Mouse (Mus musculus): ENCODE results near the gene Tent4a. TPM values are rescaled to one million over a fixed set of nuclear protein-coding genes. Genes with fewer than 3 reads are reported as not detected.

Tent4a gene
- total RNA-seq, 1 experiment from 2014 or later = 11.7 TPM

DNA sequence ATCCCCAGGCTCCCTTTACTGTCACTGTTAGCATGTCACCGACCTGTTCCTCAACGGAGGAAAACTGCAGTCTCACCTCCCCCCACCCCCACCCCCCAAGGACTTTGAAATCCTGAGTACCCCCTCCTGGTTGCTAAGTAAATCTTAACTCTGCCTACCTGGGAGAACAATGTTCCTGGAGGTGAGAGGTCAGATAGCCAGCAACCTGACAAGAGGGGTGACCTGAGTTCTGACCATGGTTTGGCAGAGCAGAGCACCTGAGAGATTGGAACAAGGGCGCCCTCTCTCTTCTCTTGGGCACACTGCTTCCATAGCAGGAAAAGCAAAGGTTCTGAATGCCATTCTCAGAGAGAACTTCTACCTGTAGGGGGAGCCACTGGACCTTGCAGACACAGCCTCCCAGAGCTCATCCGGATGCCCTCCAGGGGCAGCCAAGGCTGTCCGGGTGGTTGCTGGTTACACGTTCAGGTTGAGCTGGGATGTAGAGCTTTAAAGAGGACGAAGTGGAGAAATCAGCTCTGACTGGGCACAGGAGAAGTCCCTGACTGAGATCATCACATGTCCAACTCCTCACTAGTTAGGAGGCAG is 41.4 kb downstream of the Tent4a start:
- peak; percentile 68 to 84 for ATAC-seq (replicated peaks in 1 of 2; ENCODE audit: insufficient read depth in 1 of 2, low FRiP score in 2 of 2, low TSS enrichment in 1 of 2, low read depth in 1 of 2, poor library complexity in 2 of 2, severe bottlenecking in 2 of 2)

DNA sequence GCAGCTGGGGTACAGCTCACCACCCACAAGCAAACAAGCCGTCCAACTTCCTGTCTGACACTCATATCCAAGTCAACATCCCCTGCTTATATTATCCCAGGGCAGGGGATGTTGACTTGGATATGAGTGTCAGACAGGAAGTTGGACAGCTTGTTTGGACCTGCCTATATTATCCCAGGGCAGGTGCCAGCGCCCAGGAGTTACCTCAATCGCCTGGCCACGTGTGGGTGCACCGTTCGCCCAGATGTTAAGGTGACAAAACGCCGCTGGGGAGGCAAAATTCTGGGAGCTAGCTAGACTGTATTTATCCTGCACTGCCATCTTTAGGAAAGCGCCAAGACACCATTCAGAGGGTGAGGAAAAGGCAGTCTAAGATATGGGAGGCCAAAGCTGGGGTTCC is 44.6 kb downstream of the Tent4a start:
- ATAC-seq (replicated peaks in 1 of 2; ENCODE audit: insufficient read depth in 1 of 2, low FRiP score in 2 of 2, low TSS enrichment in 1 of 2, low read depth in 1 of 2, poor library complexity in 2 of 2, severe bottlenecking in 2 of 2) = no peak

DNA sequence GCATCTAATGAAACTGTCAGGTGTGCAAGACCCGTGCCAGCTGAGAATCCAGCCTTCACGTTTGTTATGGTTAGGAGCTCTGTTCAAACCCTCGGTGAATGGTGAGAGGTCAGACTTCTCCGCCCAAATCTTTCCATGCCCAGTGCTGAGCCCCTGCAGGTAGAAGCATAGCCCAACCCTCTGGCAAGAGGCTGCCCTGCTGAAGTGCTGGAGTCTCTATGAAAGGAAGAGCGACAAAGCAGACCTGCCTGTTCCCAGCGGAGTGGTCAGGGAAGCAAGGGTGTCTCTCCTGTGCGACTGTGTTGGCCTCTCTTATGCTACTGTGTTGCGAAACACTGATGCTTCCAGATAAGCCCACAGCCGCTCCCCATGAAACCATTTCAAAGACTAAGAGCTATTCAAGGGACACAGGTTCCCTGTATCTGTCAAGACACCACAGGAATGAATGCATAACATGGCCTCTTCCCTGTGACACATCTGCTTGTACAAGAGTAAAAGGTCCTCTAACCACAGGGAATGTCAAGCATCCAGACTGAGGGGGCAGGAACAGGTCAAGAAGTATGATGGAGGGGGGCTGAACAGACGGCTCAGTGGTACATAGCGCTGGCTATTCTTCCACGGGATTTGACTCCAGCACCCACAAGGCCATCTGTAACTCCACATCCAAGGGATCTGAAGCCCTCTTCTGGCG is 45.7 kb downstream of the Tent4a start:
- no peak for ATAC-seq (replicated peaks in 1 of 2; ENCODE audit: insufficient read depth in 1 of 2, low FRiP score in 2 of 2, low TSS enrichment in 1 of 2, low read depth in 1 of 2, poor library complexity in 2 of 2, severe bottlenecking in 2 of 2)

DNA sequence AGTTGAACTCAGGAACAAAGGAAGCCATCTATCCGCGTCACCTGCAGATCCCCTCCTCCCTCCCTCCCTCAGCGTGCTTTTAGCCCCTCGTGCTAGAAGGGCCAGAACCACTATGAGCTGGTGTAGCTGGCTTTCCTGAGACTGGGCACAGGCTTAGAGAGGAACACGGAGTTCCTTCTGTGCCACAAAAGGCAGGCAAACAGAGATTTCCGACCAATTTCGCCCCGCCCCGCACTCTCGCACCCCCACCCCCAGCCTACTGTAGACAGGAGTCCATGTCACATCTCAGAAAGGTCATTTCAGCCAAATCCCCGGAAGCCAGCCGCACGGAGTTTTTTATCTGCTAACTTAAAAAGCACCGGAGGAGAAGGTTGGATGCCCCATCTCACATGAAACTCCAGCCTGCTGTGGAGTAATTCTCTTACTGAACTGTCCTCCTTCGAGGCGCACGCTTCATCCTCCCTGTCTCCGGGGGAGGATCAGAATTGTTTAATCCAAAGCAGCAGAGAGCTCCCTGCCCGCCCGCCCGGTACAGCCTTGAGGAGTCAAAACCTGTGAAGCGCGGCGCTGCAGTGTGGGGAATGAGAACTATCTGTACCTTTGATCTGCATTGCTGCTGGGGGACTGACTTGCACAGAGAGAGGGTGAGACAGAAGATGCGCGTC is 46.7 kb downstream of the Tent4a start:
- no peak for ATAC-seq (replicated peaks in 1 of 2; ENCODE audit: insufficient read depth in 1 of 2, low FRiP score in 2 of 2, low TSS enrichment in 1 of 2, low read depth in 1 of 2, poor library complexity in 2 of 2, severe bottlenecking in 2 of 2)

DNA sequence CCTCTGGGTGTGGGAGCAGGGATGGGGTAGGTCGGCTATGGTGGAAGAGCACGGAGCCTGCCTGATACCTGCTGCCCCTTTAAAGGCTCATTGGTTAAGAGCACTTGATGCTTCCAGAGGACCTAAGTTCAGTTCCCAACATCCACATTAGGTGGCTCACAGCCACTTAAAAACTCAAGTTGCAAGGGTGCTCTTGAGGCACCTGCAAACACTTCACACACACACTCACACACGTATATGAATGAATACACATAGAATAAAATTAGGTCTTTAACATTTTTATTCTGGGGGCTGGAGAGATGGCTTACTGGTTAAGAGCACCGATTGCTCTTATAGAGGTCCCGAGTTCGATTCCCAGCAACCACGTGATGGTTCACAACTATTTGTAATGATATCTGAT is 47.3 kb downstream of the Tent4a start:
- no peak for ATAC-seq (replicated peaks in 1 of 2; ENCODE audit: insufficient read depth in 1 of 2, low FRiP score in 2 of 2, low TSS enrichment in 1 of 2, low read depth in 1 of 2, poor library complexity in 2 of 2, severe bottlenecking in 2 of 2)

DNA sequence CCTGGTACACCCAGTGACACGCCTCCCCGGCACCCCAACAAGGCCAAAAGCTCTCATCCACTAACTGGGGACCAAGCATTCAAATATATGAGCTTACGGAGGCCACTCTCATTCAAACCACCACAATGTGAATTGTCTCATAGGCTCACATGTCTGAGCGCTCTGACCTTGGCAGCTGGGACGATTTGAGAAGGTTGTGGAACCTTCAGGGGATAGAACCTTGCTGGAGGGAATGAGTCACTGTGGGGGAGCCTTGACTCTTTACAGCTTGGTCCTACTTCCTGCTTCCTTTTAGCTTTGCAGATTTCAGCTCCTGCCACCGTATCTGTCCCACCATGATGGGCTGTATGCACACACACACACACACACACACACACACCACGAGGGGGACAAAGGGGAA is 48.6 kb downstream of the Tent4a start:
- ATAC-seq (replicated peaks in 1 of 2; ENCODE audit: insufficient read depth in 1 of 2, low FRiP score in 2 of 2, low TSS enrichment in 1 of 2, low read depth in 1 of 2, poor library complexity in 2 of 2, severe bottlenecking in 2 of 2) = no peak

DNA sequence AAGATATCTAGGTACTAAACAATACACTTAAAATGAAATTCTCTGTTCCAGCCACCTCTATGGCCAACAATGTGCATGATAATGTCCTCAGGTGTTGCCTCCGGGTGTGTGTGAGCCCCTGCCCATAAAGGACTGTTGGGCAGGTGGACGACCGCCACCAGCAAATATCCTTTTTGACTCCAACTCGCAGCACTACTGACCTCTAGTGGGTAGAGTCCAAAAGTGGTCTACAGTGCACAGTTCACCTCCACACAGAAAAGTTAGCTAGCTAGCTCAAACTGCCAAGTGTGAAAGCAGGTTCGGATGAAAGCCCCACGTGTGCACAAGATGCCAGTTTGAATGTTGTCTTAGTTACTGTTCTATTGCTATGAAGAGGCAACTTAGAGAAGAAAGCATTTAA is 49.1 kb downstream of the Tent4a start:
- ATAC-seq (replicated peaks in 1 of 2; ENCODE audit: insufficient read depth in 1 of 2, low FRiP score in 2 of 2, low TSS enrichment in 1 of 2, low read depth in 1 of 2, poor library complexity in 2 of 2, severe bottlenecking in 2 of 2) = peak in 1 of 2 experiments; percentile 54; a peak in 1 of 4 replicates

DNA sequence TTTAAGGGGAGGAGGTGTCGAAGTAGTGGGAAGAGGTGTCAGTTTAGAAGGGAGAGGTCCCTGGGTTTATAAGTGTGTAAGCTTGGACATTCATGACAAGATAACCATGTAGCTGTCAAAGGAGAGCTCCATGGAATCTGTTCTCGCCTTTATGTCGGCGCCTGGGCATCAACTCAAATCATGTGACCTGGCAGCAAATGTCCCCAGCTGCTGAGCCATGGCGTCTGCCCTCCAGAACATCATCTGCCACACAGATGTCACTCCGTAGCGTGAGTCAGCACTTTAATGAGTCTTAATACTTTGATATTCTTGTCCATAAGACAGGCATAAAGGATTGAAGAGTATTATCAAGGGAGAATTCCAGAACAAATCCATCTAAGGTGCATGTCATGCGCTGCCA is 51.7 kb downstream of the Tent4a start:
- ATAC-seq (replicated peaks in 1 of 2; ENCODE audit: insufficient read depth in 1 of 2, low FRiP score in 2 of 2, low TSS enrichment in 1 of 2, low read depth in 1 of 2, poor library complexity in 2 of 2, severe bottlenecking in 2 of 2) = no peak

DNA sequence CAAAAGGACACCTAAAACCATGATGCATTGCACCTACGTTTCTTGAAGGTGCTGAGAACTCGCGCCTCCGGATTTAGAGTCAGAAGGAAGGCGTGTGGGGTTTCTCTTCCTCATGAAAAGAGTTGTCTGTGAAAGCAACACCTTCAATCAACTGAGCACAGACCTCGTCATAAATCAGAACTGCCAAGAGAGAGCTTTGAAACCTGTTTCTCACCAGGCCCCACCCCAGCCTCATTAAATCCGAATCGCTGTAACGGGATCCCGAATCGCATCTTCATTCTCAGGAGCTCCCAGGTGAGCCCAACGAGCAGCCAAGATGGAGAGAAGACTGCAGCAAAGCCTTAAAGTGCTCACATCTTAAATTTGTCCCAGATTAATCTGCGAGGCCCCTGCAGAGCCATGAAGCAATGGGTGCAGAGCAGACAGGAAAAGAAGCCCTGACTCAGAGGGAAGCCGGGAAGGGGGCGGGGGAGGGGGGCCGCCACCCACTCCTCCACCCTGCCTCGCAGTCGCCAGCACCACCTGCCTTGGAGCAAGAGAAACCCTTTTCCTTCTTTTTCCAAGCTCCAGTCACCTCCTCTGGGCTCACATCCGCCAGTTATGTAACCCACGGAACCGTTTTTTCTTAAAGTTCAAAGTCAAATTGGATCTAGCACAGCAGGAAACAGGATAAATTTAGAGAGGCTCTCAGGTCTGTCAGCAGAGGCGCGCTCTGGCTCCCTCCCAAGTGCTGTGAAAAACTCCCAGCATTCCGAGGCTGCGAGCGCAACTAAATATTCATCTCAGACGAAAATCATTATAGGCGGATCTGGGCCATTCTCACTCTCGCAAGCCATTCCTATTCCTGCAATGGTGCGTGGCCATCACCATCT is 52.5 kb downstream of the Tent4a start:
- ATAC-seq (replicated peaks in 1 of 2; ENCODE audit: insufficient read depth in 1 of 2, low FRiP score in 2 of 2, low TSS enrichment in 1 of 2, low read depth in 1 of 2, poor library complexity in 2 of 2, severe bottlenecking in 2 of 2) = 0 out of 4 replicates have a peak, but pooled peaks of 1 of the 2 experiments have one; percentile 23

DNA sequence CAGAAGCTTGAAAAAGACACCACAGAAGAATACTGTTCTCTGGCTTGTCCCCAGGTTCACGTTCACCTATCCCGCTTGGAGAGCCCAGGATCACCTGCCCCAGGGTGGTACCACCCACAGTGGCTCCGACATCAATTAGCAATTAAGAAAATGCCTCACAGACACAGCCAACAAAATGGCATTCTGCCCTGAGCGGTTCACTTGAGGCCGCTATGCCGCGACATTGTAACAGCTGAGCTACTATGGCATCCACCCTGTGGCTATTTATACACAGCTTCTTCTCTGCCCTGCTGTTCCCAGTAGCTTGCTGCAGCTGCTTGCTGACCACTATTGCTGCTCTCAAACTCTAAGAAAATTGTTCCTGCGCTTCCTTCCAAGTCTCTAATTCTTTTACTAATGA is 53.4 kb downstream of the Tent4a start:
- no peak for ATAC-seq (replicated peaks in 1 of 2; ENCODE audit: insufficient read depth in 1 of 2, low FRiP score in 2 of 2, low TSS enrichment in 1 of 2, low read depth in 1 of 2, poor library complexity in 2 of 2, severe bottlenecking in 2 of 2)

DNA sequence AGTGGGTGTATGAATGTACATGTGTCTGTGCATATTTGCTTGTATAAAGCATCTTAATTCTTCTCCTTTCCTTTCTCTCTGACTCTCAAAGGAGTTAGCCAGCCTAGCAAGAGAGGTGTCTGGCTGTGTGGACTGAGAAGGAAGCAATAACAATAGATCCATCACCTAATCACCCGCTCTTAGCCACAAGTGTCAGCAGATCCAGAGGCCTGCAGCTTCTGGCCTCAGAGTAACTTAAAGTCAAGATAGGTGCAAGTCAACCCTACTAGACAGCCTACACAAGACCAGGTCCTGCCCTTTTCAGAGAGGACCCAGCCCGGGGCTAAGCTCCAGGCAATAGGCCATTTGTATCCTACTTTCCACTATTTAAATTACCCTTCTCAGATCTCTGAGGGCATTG is 54.5 kb downstream of the Tent4a start:
- no peak for ATAC-seq (replicated peaks in 1 of 2; ENCODE audit: insufficient read depth in 1 of 2, low FRiP score in 2 of 2, low TSS enrichment in 1 of 2, low read depth in 1 of 2, poor library complexity in 2 of 2, severe bottlenecking in 2 of 2)

DNA sequence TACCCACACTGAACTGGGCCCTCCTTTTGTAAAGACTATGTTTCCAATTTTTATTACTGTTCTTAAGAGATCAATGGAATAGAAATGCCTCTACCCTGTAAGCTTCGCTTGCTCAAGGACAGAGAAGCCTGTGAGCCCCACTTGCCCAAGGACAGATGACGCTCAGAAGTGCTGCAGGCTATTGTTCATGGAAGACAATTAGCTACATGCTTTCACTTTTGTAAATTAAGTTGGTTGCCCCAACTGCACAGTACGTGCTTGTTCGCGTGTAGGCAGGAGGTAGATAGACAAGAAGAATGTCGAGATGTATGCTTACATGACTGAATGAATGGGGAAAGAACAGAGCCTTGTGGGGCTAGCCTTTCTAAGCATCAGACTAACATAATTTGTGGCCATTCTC is 55.7 kb downstream of the Tent4a start:
- no peak for ATAC-seq (replicated peaks in 1 of 2; ENCODE audit: insufficient read depth in 1 of 2, low FRiP score in 2 of 2, low TSS enrichment in 1 of 2, low read depth in 1 of 2, poor library complexity in 2 of 2, severe bottlenecking in 2 of 2)

DNA sequence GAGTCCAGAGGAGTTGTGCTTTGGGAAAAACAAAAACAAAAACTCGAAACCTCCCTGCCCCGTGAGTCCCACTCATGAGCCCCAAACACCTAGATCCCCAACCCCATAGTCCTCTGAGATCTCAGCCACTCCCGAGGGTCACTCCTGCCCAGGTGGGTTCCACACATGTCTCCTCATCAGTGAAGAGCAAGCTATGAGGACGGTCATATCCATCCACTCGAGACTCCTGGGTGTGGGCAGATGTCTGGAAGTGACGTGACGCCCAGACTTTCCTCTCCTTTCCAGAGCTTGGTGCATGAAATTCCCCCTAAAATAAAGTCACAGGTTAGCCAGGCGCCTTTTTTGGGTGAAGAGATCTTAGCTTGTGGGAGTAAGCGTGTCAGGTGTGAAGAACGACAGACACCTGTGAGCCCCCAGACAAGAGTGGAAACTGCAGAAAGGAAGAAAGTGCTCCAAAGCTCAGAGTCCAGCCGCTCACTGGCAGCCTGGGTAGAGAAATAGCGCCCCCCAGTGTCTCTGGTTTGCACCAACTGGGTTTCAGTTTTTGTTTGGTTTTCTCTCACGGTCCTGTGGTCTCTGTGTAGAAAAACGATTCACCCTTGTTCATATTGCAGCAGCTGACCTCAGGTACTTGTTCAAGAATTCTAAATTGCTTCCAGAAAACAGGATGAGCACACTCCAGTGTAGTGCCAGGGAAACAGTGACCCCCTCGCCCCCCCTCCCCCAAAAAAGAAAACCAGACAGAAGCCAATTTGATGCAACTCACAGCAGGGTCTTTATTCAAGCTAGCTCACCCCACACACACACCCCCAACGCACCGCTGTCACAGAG is 73.6 kb downstream of the Tent4a start:
- ATAC-seq (replicated peaks in 1 of 2; ENCODE audit: insufficient read depth in 1 of 2, low FRiP score in 2 of 2, low TSS enrichment in 1 of 2, low read depth in 1 of 2, poor library complexity in 2 of 2, severe bottlenecking in 2 of 2) = peak; percentile 19 to 40; a peak in 1 of 4 replicates

DNA sequence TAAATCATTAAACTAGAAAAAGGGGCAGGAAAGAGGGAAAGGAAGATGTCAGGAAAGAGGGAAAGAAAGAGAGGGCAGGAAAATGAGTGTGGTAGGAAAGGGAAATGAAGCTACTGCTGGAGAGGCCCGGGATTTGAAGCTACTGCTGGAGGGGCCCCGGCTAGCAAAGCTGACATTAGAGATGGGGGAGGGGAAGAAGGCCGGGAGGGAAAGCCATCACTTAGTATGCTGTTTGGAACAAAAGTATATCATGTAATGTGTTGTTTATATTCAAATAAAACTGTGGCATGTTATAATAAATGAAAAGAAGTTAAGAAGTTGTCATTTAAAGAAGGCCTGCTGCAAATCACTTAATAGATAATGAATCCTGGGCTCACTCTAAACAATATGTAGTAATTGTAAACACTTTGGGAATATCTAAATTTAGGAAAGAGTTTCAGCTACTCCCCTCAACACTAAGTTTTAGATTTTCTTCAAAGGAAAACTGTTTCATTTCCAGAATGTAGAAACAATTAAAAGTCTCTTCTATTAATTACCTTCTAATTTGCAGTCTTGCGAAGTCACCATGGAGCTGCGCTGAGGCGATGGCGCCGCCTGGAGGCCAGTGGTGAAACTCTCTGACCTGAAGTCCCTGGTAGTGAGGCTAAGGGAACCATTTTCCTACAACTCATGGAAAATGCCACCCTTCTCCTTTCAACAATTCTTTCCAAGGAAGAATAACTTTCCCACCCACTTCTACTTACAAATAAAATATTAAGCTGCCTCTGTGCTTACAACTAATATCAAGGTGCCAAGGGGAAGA is 74.6 kb downstream of the Tent4a start:
- ATAC-seq (replicated peaks in 1 of 2; ENCODE audit: insufficient read depth in 1 of 2, low FRiP score in 2 of 2, low TSS enrichment in 1 of 2, low read depth in 1 of 2, poor library complexity in 2 of 2, severe bottlenecking in 2 of 2) = peak in 1 of 2 experiments; percentile 64; a peak in 2 of 4 replicates

DNA sequence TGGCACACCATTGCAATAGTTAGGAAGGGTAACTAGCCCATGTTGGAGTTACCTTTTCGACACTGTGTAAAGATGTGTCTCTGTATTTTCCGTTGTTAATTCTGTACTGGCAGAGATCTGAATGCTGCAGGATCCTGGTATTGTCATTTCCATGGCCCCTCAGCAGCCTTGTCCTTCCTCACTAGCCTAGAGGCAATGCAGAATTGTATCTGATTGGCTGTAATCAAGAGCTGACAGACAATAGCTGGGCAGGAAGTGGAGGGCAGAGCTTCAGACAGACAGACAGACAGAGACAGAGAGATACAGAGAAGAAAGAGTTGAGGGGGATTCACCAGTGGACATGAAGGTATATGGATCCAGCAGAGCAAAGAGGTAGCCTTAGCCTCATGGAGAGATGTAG is 75.5 kb downstream of the Tent4a start:
- ATAC-seq (replicated peaks in 1 of 2; ENCODE audit: insufficient read depth in 1 of 2, low FRiP score in 2 of 2, low TSS enrichment in 1 of 2, low read depth in 1 of 2, poor library complexity in 2 of 2, severe bottlenecking in 2 of 2) = no peak

DNA sequence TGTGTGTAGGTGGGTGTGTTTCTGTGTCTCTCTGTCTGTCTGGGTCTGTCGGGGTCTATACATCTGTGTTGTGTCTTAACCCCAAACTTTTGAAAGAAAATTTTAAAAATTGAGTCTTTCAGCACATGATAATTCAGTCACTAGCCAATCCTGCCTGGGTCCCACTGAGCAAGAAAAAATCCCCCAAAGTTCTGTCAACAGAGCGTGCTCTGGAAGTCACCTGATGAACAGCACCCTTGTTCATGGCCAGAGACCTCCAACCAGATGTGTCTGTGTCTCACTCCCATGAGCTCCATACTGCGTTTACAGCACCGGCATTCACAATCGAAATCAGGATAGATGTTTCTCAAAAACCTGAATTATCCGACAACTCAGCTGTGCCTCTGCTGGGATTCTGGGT is 76.0 kb downstream of the Tent4a start:
- ATAC-seq (replicated peaks in 1 of 2; ENCODE audit: insufficient read depth in 1 of 2, low FRiP score in 2 of 2, low TSS enrichment in 1 of 2, low read depth in 1 of 2, poor library complexity in 2 of 2, severe bottlenecking in 2 of 2) = no peak
